Mouse (Mus musculus): ENCODE data around the gene Spn. TPM values are rescaled to one million over a fixed set of nuclear protein-coding genes. Genes with fewer than 3 reads are reported as not detected.

Gene Spn
- polyA plus RNA-seq, 1 experiment, result 0.44 TPM

DNA sequence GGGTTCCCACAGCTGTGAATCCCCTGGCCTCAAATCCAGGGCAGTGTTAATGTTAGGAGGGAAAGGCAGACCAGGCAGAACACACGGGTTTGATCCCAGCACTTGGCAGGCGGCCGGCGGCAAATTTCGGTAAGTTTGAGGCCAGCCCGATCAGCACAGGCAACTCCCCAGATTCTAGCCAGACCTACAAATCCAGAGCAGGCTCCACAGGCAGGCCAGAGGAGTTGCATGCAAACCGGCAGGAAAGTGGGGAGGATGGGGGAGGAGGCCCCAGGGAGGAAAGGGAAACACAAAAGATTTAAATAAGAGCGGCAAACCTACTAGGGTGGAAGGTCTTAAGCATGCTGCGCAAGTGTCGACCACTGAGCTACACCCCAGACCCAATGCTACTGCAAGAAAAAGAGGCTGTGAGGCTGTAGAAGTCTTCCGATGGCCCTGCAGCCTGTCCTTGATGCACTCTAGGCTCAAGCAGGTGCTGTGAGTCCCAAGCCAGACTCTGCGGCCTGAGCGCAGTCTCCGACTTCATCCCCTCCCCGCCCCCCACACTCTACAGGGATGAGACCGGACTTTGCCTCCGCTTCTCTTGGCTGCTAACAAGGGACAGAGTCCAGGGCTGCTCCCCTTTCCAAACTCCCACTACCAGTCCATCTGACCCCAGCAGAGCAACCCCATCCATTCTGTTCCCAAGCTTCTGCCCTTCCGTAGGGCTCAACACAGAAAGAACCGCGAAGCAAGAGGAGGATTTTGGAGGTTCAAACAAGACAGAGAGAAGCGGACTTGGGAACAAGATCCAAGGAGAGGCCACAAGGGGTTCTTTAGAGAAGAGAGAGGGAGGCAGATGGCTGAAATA is 16.3 kb downstream of the Spn start:
- Histone ChIP-seq H3K4me3 (ENCODE audit: insufficient read depth, low read depth, low read length) (no peak overlapping the region), H3K4me1 (ENCODE audit: control insufficient read depth, insufficient read depth, insufficient read length, low read length) (peaks cover 7% of the 10 kb centered on the region; the same call in 1 of the 2 replicates), H3K27ac (replicated peaks; ENCODE audit: low read depth, low read length) (no peak overlapping the region)

DNA sequence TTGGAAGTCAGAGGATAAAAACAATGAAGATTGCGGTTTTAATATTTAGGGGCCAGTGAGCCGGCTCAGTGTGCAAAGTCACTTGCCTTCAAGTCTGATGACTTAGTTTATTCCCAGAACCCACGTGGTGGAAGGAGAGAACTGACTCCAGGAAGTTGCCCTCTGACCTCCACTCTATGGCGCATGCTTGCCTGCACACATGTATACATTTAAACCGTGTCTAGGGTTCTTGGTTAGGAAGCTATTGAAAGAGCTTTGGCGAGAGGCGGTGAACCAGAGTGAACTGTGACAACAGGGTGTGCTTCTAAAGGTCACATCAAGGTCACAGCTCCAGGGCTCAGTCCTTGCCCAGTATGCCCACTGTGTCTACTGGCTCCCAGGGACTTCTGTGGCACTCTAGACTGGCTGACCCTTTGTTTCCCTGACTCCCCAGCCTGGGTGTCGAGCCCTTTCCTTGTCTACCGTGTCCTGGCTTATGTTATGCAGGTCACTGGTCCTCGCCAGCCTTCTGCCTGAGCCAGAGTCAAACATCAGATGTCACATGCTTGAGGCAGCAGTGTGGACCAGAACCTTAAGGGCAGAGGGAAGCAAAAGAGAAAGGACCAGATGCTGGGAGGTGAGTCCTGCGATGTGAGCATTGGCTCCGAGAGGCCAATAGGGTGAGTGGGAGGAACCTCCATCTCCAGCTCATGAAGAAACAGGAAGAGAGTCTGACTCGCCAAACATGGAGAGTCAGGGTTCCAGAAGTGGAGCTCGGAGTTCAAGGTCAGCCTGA is 18.8 kb downstream of the Spn start:
- Histone ChIP-seq H3K4me1 (ENCODE audit: control insufficient read depth, insufficient read depth, insufficient read length, low read length) (peaks cover 7% of the 10 kb centered on the region; the same call in 1 of the 2 replicates), H3K27ac (replicated peaks; ENCODE audit: low read depth, low read length) (peak overlapping the region; percentile 31; the same call in 1 of the 2 replicates)

DNA sequence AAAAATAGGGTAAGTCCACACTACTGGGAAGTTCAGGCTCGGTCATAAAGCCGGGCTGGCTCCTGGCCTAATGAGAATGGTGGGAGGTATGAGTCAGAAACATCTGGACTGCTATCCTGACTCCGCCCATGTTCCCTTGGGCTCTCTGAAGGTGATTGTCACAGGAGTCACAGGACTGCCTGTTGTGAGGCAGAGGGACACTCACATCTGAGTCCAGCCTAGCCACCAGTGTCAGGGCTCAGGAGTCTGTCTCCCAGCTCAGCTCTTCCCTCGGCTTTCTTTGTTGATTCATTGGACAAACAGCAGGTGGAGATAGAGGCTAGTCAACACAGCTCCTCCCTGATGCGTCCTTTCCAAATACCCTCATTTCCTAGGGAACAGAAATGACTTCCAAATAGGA is 19.7 kb downstream of the Spn start:
- Histone ChIP-seq H3K4me3 (ENCODE audit: insufficient read depth, low read depth, low read length) (no peak overlapping the region), H3K27ac (replicated peaks; ENCODE audit: low read depth, low read length) (no peak overlapping the region), H3K4me1 (ENCODE audit: control insufficient read depth, insufficient read depth, insufficient read length, low read length) (peaks cover 7% of the 10 kb centered on the region; the same call in 1 of the 2 replicates)

More for the DNA sequence above, 18.8 kb downstream of the Spn start:
- H3K4me3 ChIP-seq (ENCODE audit: insufficient read depth, low read depth, low read length), result no peak overlapping the region

GRCm38 (mm10) chr7:127116331-127116935 is 21.2 kb downstream of the Spn start:
- Histone ChIP-seq H3K27ac (replicated peaks; ENCODE audit: low read depth, low read length) (no peak overlapping the region), H3K4me3 (ENCODE audit: insufficient read depth, low read depth, low read length) (no peak overlapping the region), H3K4me1 (ENCODE audit: control insufficient read depth, insufficient read depth, insufficient read length, low read length) (peaks cover 7% of the 10 kb centered on the region; the same call in 1 of the 2 replicates)

- Histone ChIP-seq H3K27ac (replicated peaks; ENCODE audit: low read depth, low read length) (no peak overlapping the region), H3K4me3 (ENCODE audit: insufficient read depth, low read depth, low read length) (no peak overlapping the region), H3K4me1 (ENCODE audit: control insufficient read depth, insufficient read depth, insufficient read length, low read length) (peaks cover 7% of the 10 kb centered on the region; the same call in 1 of the 2 replicates)
These were observed 22.7 kb downstream of the Spn start for GRCm38 (mm10) chr7:127114920-127115319.

- Histone ChIP-seq H3K4me1 (ENCODE audit: control insufficient read depth, insufficient read depth, insufficient read length, low read length) (peaks cover 3% of the 10 kb centered on the region; the same call in 1 of the 2 replicates), H3K27ac (replicated peaks; ENCODE audit: low read depth, low read length) (no peak overlapping the region), H3K4me3 (ENCODE audit: insufficient read depth, low read depth, low read length) (no peak overlapping the region)
These were observed 23.9 kb downstream of the Spn start for GRCm38 (mm10) chr7:127113614-127114259.

DNA sequence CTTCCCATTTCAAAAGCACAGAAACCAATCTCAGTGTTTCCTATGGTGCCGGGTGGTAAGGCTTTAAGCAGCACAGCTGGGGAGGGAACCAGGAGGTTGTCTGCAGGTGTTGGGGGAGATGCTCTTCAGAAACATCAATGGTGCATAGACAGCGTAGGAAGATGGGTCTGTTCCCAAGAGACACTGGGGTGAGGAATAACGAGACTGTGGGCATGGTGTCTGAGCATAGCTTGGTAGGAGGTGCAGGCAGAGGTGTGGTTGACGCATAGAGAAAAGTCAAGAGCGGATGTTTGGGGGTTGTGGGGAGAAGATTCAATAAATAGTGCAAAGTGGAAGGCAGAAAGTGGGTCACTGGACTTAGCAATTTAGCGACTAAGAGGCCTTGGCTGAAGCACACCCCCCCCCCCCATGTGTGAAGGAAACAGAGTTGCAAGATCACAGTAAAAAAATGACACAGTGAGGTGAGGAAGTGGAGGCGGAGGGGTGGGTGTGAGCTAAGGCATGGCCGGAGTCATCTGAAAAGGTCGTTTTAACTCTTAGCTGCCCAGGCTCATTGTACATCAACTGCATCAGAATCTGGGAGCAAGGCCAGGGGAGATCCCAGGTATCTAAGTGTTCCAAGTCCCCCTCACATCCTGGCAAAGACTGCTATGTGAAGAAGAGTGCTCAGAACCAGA is 24.6 kb downstream of the Spn start:
- Histone ChIP-seq H3K4me1 (ENCODE audit: control insufficient read depth, insufficient read depth, insufficient read length, low read length) (no peaks in the 10 kb centered on the region), H3K4me3 (ENCODE audit: insufficient read depth, low read depth, low read length) (no peak overlapping the region), H3K27ac (replicated peaks; ENCODE audit: low read depth, low read length) (no peak overlapping the region)

GRCm38 (mm10) chr7:127112251-127112841 is 25.3 kb downstream of the Spn start:
- no peaks in the 10 kb centered on the region for H3K4me1 ChIP-seq (ENCODE audit: control insufficient read depth, insufficient read depth, insufficient read length, low read length)
- no peak overlapping the region for H3K4me3 ChIP-seq (ENCODE audit: insufficient read depth, low read depth, low read length)
- H3K27ac ChIP-seq (replicated peaks; ENCODE audit: low read depth, low read length), result no peak overlapping the region

DNA sequence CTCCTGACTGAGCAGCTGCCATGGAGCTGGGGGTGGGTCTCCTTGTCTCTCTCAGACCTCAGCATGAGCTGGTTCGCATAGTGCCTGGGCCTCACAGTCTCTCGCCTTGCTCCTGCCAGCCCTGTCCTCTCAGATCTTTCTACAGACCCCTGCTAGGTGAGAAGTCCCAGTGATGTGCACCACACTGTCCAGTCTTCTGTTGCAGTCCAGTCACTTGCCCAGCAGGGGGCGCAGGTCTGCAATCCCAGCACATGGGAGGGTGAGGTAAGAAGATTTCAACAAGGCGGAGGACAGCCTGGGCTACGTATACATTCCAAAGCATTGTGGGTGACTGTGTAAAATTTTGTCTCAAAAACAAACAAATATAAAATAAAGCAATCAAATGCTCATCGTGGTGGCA is 26.2 kb downstream of the Spn start:
- no peaks in the 10 kb centered on the region for H3K4me1 ChIP-seq (ENCODE audit: control insufficient read depth, insufficient read depth, insufficient read length, low read length)
- H3K27ac ChIP-seq (replicated peaks; ENCODE audit: low read depth, low read length), result no peak overlapping the region
- H3K4me3 ChIP-seq (ENCODE audit: insufficient read depth, low read depth, low read length), result no peak overlapping the region

DNA sequence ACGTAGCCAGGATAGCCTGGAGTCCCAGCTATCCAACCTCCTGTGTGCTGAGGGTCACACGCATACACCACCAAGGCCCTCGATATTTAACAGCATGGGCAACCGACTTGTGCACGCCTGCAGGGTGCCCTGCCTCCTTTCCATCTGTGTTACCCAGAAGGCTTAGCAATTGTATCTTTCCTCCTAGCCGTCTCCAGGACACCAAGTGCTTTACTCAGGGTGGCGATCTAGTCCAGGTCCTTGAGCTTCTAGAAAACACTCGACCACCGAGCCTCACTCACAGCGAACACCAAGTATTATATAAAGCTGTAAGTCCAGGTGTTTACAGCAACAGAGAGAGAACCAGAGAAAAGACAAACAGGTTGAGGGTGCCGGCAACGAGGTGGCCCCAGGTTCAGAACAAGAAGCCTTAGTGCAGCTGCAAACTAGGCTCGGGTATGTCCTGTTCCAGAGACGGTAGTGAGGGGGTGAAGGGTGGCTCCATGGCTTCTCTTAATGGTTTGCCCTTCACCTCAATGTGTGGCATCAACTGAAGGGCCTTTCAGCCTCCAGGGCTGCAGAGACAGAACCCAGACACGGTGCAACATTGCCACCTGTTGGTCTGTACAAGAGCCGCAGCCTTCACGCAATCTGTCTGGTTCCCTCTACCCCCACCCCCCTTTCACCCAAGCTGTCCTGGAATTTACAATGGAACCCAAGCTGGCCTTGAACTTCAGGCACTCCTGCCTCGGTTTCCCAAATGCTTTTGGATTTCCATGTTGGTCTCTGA is 27.2 kb downstream of the Spn start:
- no peak overlapping the region for H3K27ac ChIP-seq (replicated peaks; ENCODE audit: low read depth, low read length)
- no peak overlapping the region for H3K4me3 ChIP-seq (ENCODE audit: insufficient read depth, low read depth, low read length)
- no peaks in the 10 kb centered on the region for H3K4me1 ChIP-seq (ENCODE audit: control insufficient read depth, insufficient read depth, insufficient read length, low read length)

- Histone ChIP-seq H3K4me3 (ENCODE audit: insufficient read depth, low read depth, low read length) (no peak overlapping the region), H3K27ac (replicated peaks; ENCODE audit: low read depth, low read length) (no peak overlapping the region), H3K4me1 (ENCODE audit: control insufficient read depth, insufficient read depth, insufficient read length, low read length) (no peaks in the 10 kb centered on the region)
These were observed 32.1 kb downstream of the Spn start for GRCm38 (mm10) chr7:127105551-127105950.

- Histone ChIP-seq H3K4me3 (ENCODE audit: insufficient read depth, low read depth, low read length) (peak overlapping the region; percentile 44), H3K27ac (replicated peaks; ENCODE audit: low read depth, low read length) (no peak overlapping the region), H3K4me1 (ENCODE audit: control insufficient read depth, insufficient read depth, insufficient read length, low read length) (no peaks in the 10 kb centered on the region)
These were observed 32.9 kb downstream of the Spn start for GRCm38 (mm10) chr7:127104560-127105332.

DNA sequence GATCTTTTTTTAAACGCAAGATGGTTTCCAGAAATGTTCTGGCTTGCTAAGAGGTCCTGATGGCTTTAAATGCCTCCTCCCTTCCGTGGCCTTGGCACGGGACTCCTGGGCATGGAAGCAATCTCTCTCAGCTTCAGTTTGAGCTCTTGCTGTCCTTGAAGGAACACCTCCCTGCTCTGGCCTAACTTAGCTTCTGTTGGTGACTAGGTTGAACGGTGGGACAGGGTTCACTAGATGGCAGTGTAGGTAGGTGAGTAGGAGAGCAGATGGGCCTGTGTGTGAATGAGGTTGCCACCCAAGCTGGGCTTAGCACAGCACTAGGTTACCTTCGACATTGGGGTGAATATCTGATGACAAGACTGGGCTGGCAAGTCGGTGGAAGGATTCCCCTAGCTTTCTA is 33.7 kb downstream of the Spn start:
- H3K27ac ChIP-seq (replicated peaks; ENCODE audit: low read depth, low read length), result no peak overlapping the region
- no peak overlapping the region for H3K4me3 ChIP-seq (ENCODE audit: insufficient read depth, low read depth, low read length)
- H3K4me1 ChIP-seq (ENCODE audit: control insufficient read depth, insufficient read depth, insufficient read length, low read length), result no peaks in the 10 kb centered on the region
